Mouse (Mus musculus) liver, embryonic 14.5 days (tissue): ENCODE measurements at regions not wholly inside any gene's neighbourhood (a gene's known extent, or its start where the extent isn't known, plus 50 kb on each side); places are given as distances from the start of the nearest gene placed in this dataset.

ENCODE experiments used
- ATAC-seq: fragments of 200-750 bp; cut with Nextera tagmentation; 2 replicates; pipeline ENCODE4 v1.8.0; 2017; ENCODE audit warnings: moderate number of reproducible peaks, mild to moderate bottlenecking, moderate library complexity; ENCODE audit not compliant: insufficient read depth
- DNase-seq, 3 experiments: peaks; one replicate each; pipeline ENCODE4 v3.0.0-alpha.2; 2012 to 2013; ENCODE audit warnings: low read depth in 3 of 3, low spot score in 3 of 3
- H3K27ac ChIP-seq: fragments of 300-500 bp; sonication (generic); 2 replicates; pipeline ENCODE4 v1.5.1; 2014; ENCODE audit warnings: moderate library complexity, mild to moderate bottlenecking, control low read depth, inconsistent platforms
- H3K27me3 ChIP-seq: fragments of 300-500 bp; sonication (generic); 2 replicates; pipeline ENCODE4 v1.6.1; 2014; ENCODE audit warnings: mild to moderate bottlenecking, low read length, moderate library complexity; ENCODE audit not compliant: control insufficient read depth, insufficient read depth
- H3K36me3 ChIP-seq: fragments of 300-500 bp; sonication (generic); replicated peaks from 2 replicates; pipeline ENCODE4 v1.6.1; 2014; ENCODE audit warnings: low read depth; ENCODE audit not compliant: control insufficient read depth, insufficient read depth
- H3K4me1 ChIP-seq, 2 experiments: fragments of 200-500 bp in 1 of 2; fragments of 300-500 bp in 1 of 2; sonication (generic) in 1 of 2; replicated peaks; 2 replicates each; pipeline ENCODE4 v1.6.1; 2012 to 2014; ENCODE audit warnings: antibody characterized with exemption in 1 of 2, inconsistent platforms in 1 of 2, low read length in 1 of 2; ENCODE audit not compliant: control insufficient read depth in 2 of 2, insufficient read depth in 2 of 2
- H3K4me2 ChIP-seq: fragments of 300-500 bp; sonication (generic); 2 replicates; pipeline ENCODE4 v1.6.1; 2014; ENCODE audit warnings: low read depth, mild to moderate bottlenecking, control low read depth, moderate library complexity
- H3K4me3 ChIP-seq, 2 experiments: fragments of 200-500 bp in 1 of 2; fragments of 300-500 bp in 1 of 2; sonication (generic) in 1 of 2; 2 replicates each; pipeline ENCODE4 v1.5.1; 2012 to 2014; ENCODE audit warnings: low read depth in 2 of 2, low read length in 2 of 2, mild to moderate bottlenecking in 2 of 2, control low read depth in 1 of 2, inconsistent platforms in 1 of 2, moderate library complexity in 1 of 2; ENCODE audit not compliant: insufficient read depth in 1 of 2
- H3K9ac ChIP-seq: fragments of 300-500 bp; sonication (generic); replicated peaks from 2 replicates; pipeline ENCODE4 v1.6.1; 2014; ENCODE audit warnings: mild to moderate bottlenecking, control low read depth, moderate library complexity
- H3K9me3 ChIP-seq: fragments of 300-500 bp; sonication (generic); 2 replicates; pipeline ENCODE4 v1.6.1; 2016; ENCODE audit warnings: low read length, mixed read lengths; ENCODE audit not compliant: control insufficient read depth
- CTCF ChIP-seq: IDR thresholded peaks from 2 replicates; pipeline ENCODE4 v1.5.1; 2016; ENCODE audit warnings: antibody characterized with exemption, low read depth, control low read depth
- EP300 ChIP-seq: IDR thresholded peaks from 2 replicates; pipeline ENCODE4 v1.6.1; 2016; ENCODE audit warnings: antibody characterized with exemption, low read depth
- WGBS: fragments of 180-500 bp; shearing (Covaris S2); extraction: QIAGEN DNeasy Blood & Tissue Kit; methylation state at CpG from one replicate; pipeline ENCODE4 v1.1.7; 2014; ENCODE audit not compliant: insufficient replicate concordance; 5-methylcytosine and 5-hydroxymethylcytosine counted together

GRCm38 (mm10) chr15:67767624-67768023 lies 1266.9 kb upstream of the Lrrc6 start:
- TF ChIP-seq EP300 (no peak), CTCF (no peak)
- H3K4me1 ChIP-seq = no peaks in the 10 kb centered on the region
- H3K36me3 ChIP-seq = no peaks in the 10 kb centered on the region
- H3K9me3 ChIP-seq = no peaks in the 10 kb centered on the region
- no peak overlapping the region for H3K9ac ChIP-seq
- DNase-seq (no peak), ATAC-seq (no peak)
- no peak overlapping the region for H3K4me2 ChIP-seq
- H3K27me3 ChIP-seq = no peaks in the 10 kb centered on the region
- WGBS = 41% methylated on average over 3 of the region's 3 CpGs
- H3K27ac ChIP-seq = no peak overlapping the region
- H3K4me3 ChIP-seq = no peak overlapping the region

DNA sequence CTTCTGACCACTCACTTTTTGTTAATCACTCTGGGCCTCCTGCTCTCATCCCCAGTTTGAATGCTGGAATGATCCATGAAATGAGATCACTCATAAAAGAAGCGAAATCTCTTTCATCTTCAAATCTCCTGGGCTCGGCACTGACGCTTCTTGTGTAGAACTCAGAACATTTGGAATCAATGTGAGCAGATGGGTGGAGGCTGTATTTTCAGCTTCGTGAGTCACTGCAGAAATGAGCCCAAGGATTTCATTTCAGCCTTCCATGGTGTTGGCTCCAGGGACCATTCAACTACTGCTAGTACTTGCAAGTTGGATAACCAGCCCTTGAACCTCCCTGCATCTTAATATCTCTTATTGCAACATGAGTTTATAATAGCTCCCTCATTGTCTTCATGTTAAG lies 1258.5 kb upstream of the Lrrc6 start:
- H3K27me3 ChIP-seq = no peaks in the 10 kb centered on the region
- no peak overlapping the region for H3K4me3 ChIP-seq
- no peak for DNase-seq
- TF ChIP-seq CTCF = no peak
- TF ChIP-seq EP300 = no peak
- no peaks in the 10 kb centered on the region for H3K4me1 ChIP-seq
- H3K27ac ChIP-seq = no peak overlapping the region
- no peak overlapping the region for H3K4me2 ChIP-seq
- no peaks in the 10 kb centered on the region for H3K9me3 ChIP-seq
- 61% methylated on average over 4 of the region's 4 CpGs for WGBS
- no peaks in the 10 kb centered on the region for H3K36me3 ChIP-seq
- no peak for ATAC-seq
- H3K9ac ChIP-seq = no peak overlapping the region

- TF ChIP-seq CTCF (no peak), EP300 (no peak)
- H3K4me3 ChIP-seq = no peak overlapping the region
- no peak overlapping the region for H3K9ac ChIP-seq
- no peak overlapping the region for H3K27ac ChIP-seq
- DNase-seq (no peak), ATAC-seq (no peak)
- no peaks in the 10 kb centered on the region for H3K36me3 ChIP-seq
- no peak overlapping the region for H3K4me2 ChIP-seq
- no peaks in the 10 kb centered on the region for H3K4me1 ChIP-seq
- H3K27me3 ChIP-seq = no peaks in the 10 kb centered on the region
- no peaks in the 10 kb centered on the region for H3K9me3 ChIP-seq
Measured at GRCm38 (mm10) chr15:67750582-67750981, 1249.9 kb upstream of the Lrrc6 start.

- Histone ChIP-seq H3K4me2 (no peak overlapping the region), H3K36me3 (no peaks in the 10 kb centered on the region), H3K9ac (no peak overlapping the region), H3K4me1 (no peaks in the 10 kb centered on the region), H3K9me3 (no peaks in the 10 kb centered on the region), H3K27ac (no peak overlapping the region), H3K27me3 (no peaks in the 10 kb centered on the region), H3K4me3 (no peak overlapping the region)
- 55% methylated on average over 2 of the region's 2 CpGs for WGBS
- DNase-seq (no peak), ATAC-seq (no peak)
- TF ChIP-seq EP300 = no peak
- TF ChIP-seq CTCF = no peak
Measured at GRCm38 (mm10) chr15:67743332-67743731, 1242.6 kb upstream of the Lrrc6 start.

DNA sequence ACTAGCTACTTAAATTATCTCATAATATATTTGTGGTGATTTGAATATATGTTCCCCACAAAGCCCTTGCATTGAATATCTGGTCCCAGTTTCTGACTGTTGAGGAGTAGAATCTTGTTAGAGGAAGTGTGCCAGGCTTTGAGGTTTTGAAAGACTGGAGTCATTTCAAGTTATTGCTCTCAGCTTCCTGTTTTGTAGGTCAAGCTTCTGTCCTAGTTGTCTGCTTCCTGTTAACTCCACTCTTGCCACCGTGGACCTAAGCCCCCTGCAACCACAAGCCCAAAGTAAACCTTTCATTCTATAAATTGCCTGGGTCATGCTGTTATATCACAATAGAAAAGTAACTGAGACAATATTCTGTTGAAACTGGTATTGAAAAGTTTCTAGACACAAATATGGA lies 1232.3 kb upstream of the Lrrc6 start:
- H3K27me3 ChIP-seq = no peaks in the 10 kb centered on the region
- WGBS = 6% methylated on average over 1 of the region's 1 CpGs
- H3K9me3 ChIP-seq = no peaks in the 10 kb centered on the region
- ATAC-seq (no peak), DNase-seq (peak in 1 of 3 experiments; percentile 1)
- no peaks in the 10 kb centered on the region for H3K4me1 ChIP-seq
- TF ChIP-seq EP300 = no peak
- no peak for TF ChIP-seq CTCF
- no peaks in the 10 kb centered on the region for H3K36me3 ChIP-seq
- H3K27ac ChIP-seq = no peak overlapping the region
- no peak overlapping the region for H3K4me3 ChIP-seq
- no peak overlapping the region for H3K4me2 ChIP-seq
- H3K9ac ChIP-seq = no peak overlapping the region

DNA sequence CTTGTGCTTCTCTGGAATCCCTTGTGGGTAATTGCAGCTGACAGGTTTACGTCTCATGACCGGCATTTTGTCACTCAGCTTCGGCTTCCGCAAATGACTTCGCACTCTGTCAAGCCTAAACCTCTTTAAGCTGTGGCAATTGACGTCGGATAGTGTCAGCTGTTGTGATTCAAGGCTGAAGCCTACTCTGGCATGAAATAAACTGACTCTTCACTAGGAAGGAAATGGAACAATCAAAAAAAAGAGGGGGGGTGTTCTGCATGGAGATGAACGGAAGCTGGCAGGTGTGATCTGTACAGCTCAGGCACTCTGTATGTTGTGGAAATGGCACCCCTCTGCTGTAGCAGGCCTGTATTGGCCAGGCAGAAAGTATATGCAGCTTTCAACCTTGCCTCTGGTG lies 1228.8 kb upstream of the Lrrc6 start:
- TF ChIP-seq CTCF = no peak
- no peak for TF ChIP-seq EP300
- H3K27ac ChIP-seq = no peak overlapping the region
- no peaks in the 10 kb centered on the region for H3K4me1 ChIP-seq

More for the DNA sequence above, 1228.8 kb upstream of the Lrrc6 start:
- Histone ChIP-seq H3K36me3 (no peaks in the 10 kb centered on the region), H3K9me3 (no peaks in the 10 kb centered on the region), H3K4me3 (no peak overlapping the region), H3K9ac (no peak overlapping the region), H3K4me2 (no peak overlapping the region), H3K27me3 (no peaks in the 10 kb centered on the region)
- WGBS = 81% methylated on average over 8 of the region's 8 CpGs
- DNase-seq (no peak), ATAC-seq (no peak)
